Mouse (Mus musculus): ENCODE measurements around the gene Tuba1a.
A peak's percentile ranks its signal among the peaks of the same experiment; 100 is the strongest.
"Not testable (repeated sequence)": the region's sequence is repeated elsewhere in the genome, so short reads cannot be mapped to it uniquely, and the experiment has no call there.

Gene Tuba1a

DNA sequence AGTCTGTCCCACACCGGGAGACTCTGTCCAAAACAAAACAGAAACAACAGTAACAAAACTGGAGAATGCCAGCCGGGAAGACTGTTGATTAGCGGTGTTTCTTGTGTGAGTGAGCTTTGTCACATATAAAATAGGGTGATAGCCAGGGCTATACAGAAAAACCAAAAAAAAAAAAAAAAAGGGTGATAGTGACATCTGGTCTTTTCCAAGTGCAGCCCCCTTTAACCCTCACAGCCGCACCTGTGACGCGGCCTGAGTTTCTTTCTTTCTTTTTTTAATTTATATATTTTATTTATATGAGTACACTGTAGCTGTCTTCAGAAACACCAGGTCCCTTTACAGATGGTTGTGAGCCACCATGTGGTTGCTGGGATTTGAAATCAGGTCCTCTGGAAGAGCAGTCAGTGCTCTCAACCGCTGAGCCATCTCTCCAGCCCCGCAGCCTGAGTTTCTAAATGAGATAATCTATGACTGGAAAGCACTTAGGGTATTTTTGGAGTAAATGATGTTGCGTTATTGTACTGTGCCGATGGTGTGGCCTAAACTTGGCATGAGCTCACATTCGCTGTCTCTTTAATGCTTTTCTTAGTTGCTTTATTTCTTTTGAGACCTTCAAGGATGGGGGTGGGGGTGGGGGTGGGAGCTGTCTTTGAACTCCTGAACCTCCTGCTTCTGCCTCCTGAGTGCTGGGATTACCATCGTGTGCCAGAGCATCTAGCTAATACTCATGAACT, 32.6 kb upstream of the Tuba1a start:
- no peak for DNase-seq (ENCODE audit: low spot score in 2 of 2)

- DNase-seq (ENCODE audit: low spot score in 2 of 2): peak; percentile 69 to 78
Observed at GRCm38 (mm10) chr15:98985240-98985981, 31.9 kb upstream of the Tuba1a start.

DNA sequence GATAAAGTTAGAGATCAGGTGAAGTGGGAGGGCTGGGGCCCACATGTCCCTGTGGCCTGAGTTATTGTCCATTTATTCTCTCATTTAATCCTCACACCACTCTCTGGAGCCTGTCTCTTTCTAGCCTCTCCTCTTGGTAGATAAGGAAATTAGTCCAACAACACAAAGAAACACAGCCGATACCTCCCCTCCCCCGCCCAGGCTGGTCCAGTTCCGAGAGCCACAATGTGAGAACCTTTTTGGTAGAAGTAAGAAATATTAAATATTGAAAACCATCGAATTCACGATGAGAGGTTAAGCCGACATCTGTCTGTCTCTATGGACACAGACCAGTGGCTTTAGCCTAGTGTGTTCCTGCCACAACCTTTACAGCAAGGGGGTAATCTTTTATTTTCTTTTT, 31.2 kb upstream of the Tuba1a start:
- no peak for DNase-seq (ENCODE audit: low spot score in 2 of 2)

GRCm38 (mm10) chr15:98983431-98984081, 30.1 kb upstream of the Tuba1a start:
- DNase-seq (ENCODE audit: low spot score in 2 of 2): no peak

DNA sequence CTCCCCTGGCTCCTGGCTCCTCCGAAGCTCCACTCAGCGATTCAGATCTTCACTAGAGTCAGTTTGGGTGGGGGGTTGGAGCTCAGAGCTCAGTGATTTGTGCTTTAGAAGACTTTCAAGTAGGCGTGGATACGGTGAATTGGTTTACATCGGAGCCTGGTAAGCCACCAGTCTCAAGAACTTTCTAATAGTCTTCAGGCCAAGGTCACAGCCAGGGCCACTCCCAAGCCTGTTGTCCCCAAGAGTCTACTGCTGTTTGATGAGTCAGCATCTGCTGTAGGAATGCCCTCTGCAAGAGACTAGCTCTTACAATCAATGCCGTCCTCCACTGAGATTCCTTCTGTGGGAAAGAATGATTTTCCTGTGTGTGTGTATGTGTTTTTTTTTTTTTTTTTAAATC, 28.6 kb upstream of the Tuba1a start:
- DNase-seq (ENCODE audit: low spot score in 2 of 2): no peak

DNA sequence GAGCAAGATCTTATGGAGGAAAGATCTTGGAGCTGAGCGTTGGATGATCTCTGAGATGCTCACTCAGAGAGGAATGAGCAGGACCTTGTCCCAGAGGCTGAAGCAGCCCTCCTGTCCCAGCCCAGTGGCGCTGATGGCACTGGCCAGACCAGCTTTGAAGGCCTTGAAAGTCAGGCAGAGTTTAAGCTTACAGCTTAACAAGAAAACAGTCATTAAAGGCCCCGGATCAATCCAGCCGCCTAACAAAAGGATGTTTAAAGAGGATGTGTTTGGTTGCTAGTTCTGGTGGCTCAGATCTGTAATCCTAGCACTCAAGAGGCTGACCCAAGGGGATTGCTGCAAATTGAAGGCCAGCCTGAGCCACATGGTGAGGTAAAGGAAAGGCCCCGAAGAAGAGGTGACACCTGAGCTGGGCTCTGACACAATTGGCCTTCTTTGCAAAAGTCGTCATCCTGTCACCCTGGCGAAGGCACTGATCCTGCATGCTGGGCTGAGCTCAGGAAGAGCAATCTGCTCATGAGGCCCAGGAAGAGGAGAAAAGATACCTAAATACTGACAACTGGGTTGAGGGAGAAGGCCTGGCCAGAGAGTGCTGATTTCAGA, 26.6 kb upstream of the Tuba1a start:
- no peak for DNase-seq (ENCODE audit: low spot score in 2 of 2)

DNA sequence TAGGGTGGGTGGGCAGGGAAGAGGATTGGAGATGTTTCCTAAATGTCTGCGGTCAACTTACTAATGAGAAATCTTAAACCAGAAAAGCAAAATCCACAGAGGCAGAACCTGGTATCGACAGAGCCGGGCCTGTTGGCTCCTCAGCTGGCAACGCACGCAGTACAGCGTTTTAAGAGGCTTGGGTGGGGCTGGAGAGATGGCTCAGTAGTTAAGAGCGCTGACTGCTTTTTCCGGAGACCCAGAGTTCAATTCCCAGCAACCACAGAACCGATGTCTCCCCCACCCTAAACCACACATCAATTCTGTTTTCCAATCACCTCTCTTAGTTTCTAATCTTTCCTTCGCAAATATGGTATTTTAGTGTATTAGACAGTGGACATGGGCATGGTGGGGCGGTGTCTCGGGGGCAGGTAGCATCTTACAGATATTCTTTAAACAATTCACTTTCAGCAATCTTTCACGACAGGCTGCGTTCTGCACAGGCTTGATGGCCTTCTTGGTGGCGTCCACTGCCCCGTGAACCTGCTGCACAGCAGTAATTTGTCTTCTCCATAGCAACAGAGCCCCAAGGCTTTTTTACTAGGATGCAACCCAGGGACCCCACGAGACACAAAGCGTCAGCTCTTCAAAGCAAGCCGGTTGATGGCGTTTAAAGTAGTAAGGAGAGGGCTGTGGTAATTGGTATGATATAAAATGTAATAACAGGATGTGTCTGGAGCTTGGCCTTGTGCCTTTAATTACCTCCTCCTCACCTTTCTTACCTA, 25.1 kb upstream of the Tuba1a start:
- no peak for DNase-seq (ENCODE audit: low spot score in 2 of 2)

GRCm38 (mm10) chr15:98977759-98978408, 24.4 kb upstream of the Tuba1a start:
- peak in 1 of 2 experiments; percentile 62 for DNase-seq (ENCODE audit: low spot score in 2 of 2)

- no peak for DNase-seq (ENCODE audit: low spot score in 2 of 2)
Observed at GRCm38 (mm10) chr15:98976763-98977758, 23.6 kb upstream of the Tuba1a start.

- DNase-seq (ENCODE audit: low spot score in 2 of 2): no peak
Observed at GRCm38 (mm10) chr15:98973015-98973614, 19.6 kb upstream of the Tuba1a start.

DNA sequence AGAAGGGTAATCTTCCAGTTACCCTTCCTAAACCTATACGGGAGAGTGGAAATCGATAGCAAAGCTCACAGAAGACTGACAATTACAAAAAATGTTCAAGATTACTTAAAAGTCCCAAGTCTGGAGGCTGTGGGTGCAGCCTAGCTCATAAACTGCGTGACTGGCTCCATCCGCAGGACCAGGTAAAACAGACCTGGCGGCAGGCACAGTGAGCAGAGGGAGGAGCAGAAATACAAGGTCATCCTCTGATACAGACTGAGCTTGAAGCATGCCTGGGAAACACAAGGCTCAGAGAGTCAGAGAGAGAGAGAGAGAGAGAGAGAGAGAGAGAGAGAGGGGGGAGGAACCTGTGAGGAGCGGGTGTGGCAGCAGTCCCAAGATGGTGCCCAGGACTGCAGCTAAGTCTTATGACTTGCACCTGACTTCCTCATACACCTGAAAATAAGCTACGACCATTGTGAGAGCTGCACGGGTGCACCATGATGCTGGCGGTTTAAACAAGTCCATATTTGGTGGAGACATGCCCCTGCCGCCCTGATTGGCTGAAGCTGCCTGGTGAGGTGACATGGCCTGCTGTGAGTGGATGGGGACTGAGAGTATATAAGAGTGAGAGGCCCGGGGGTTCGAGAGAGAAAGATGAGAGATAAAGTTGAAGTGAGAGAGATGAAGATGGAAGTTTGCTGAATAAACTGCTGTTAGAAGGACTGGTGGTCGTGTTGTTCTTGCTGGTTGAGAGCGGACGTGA, 18.2 kb upstream of the Tuba1a start:
- DNase-seq (ENCODE audit: low spot score in 2 of 2): not testable (repeated sequence)

DNA sequence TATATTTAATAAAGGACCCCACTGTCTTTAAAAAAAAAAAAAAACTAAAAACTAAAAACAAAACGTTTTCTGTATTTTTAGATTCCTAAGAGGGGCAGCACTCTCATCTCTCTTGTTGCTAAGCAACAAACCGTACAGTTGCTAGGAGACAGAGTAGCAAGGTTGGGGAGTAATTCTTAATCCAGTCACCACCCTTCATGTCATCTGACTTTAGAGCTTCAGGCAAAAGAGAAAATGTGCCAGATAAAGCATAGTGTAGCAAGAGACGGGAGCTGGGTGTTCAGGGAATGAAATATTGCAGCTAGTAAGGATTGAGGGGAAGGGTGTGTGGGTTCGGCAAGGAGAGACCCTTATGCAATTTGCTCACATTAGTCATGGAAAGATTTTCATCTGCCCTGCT, 17.6 kb upstream of the Tuba1a start:
- no peak for DNase-seq (ENCODE audit: low spot score in 2 of 2)

DNA sequence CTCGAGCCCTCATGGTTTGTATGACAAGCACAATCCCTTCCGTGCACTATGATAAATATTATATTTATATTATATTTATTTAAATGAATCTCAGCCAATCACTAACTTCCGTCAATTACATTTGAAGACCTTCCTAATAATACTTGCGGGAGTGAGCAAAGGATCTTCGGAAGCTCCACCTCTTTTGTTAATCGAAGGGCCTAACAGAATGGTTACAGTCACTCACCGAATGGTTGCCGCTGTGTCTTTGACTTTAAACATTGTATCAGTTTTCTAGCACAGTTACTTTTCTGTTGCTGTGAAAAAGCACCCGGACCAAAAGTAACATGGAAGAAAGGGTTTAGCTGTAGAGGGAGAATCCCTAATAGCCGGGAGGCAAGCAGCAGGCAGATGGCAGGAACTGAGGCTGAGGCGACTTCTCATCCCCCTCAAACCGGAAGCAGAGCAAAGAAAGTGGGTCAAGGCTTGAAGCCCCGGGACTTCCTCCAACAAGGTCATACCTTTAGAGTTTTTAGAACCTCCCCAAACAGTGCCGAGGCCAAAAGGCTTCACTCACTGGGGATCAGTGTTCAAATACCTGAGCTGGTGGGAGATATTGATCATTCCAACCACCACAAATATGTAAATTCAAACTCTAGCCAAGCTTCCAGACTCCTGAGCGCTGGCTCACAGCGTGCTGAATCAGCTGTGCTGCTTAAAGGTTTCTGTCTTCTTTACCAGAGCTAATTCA, 16.0 kb upstream of the Tuba1a start:
- no peak for DNase-seq (ENCODE audit: low spot score in 2 of 2)

DNA sequence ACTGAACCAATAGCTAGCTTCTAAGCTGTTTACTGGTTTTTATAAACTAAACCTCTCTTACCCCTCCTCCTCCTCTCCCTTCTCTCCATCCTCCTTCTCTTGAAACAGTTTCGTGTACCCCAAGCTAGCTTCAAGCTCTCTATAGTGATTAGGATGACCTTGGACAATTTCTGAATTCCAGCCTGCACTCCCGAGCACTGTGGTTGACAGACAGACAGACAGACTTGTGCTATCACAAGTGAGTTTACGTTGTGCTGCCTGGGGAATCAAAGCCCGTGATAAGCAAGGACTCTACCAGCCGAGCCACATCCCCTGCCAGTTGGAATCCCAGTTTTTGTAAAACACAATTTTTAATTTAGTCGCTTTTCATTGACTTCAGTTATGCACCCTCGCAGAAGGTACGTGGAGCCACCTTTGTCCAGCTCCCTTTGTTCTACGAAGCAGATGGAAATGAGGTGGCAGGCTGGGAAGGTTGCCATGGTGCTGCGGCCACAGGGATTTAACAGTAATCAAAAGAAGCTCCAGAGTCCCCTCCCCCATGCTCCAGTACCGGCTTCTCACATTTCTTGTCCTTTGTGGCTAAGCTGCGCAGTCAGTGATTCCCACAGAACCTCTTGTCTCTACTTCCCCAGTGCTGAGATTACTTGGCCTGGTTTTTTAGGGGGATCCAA, 15.3 kb upstream of the Tuba1a start:
- DNase-seq (ENCODE audit: low spot score in 2 of 2): no peak

DNA sequence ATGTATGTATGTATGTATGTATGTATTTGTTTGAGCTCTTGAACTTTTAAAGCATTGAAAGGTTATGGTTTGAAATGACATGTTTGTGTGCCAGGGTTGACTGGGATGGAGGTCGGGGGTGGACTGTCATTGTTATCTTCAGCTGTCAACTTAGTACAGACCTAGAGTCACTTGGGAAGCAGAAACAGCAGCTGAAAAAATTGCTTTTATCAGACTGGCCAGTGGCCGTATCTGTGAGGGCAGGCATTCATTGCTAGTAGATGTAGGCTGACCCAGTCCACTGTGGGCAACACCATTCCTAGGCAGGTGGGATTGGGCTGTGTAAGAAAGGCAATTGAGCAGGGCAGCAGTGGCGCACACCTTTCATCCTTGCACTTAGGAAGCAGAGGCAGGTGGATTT, 6.0 kb upstream of the Tuba1a start:
- DNase-seq (ENCODE audit: low spot score in 2 of 2): no peak

DNA sequence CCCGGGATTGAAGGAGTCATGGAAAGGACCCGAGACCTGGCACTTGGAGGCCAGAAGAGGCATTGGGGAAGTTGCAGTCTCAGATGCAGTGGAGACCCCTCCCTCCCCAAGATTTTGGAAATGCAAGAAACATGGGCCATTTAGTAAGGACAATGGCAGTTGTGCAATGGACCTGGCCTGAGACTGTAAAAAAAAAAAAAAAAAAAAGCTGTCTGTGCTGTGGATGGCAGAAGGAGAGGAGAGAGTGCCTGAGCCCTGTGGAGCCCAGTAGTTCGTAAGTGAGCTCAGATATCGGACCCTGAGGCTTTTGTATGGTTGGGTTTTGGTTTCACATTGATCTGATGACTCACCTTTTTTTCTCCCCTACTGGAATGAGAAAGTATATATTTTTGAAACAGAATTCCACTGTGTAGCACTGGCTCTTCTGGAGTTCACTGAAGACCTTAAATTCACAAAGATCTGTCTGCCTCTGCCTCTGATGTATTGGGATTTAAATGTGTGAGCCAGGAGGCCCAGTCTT, 5.5 kb upstream of the Tuba1a start:
- DNase-seq (ENCODE audit: low spot score in 2 of 2): no peak

GRCm38 (mm10) chr15:98957475-98957874, 4.0 kb upstream of the Tuba1a start:
- DNase-seq (ENCODE audit: low spot score in 2 of 2): no peak

Measured in urinary bladder, adult 18-20 months (tissue).